Mouse (Mus musculus) midbrain, embryonic 13.5 days (tissue): Measurements from ENCODE around the gene Adamts8. TPM values are rescaled to one million over a fixed set of nuclear protein-coding genes. Genes with fewer than 3 reads are reported as not detected.

Experiments
- ATAC-seq: fragments of 200-750 bp; cut with Nextera tagmentation; 2 replicates; pipeline ENCODE4 v1.8.0; 2017; ENCODE audit warnings: mild to moderate bottlenecking, moderate TSS enrichment, moderate library complexity
- H3K27ac ChIP-seq: fragments of 300-500 bp; sonication (generic); 2 replicates; pipeline ENCODE4 v1.5.1; 2015; ENCODE audit warnings: inconsistent platforms, mild to moderate bottlenecking, moderate library complexity
- H3K27me3 ChIP-seq: fragments of 300-500 bp; sonication (generic); 2 replicates; pipeline ENCODE4 v1.6.1; 2015; ENCODE audit warnings: mild to moderate bottlenecking, inconsistent platforms
- H3K36me3 ChIP-seq: fragments of 300-500 bp; sonication (generic); 2 replicates; pipeline ENCODE4 v1.6.1; 2015; ENCODE audit warnings: mild to moderate bottlenecking, inconsistent platforms
- H3K4me1 ChIP-seq: fragments of 300-500 bp; sonication (generic); replicated peaks from 2 replicates; pipeline ENCODE4 v1.6.1; 2015; ENCODE audit warnings: inconsistent platforms
- H3K4me2 ChIP-seq: fragments of 300-500 bp; sonication (generic); replicated peaks from 2 replicates; pipeline ENCODE4 v1.6.1; 2015; ENCODE audit warnings: moderate library complexity, mild to moderate bottlenecking, inconsistent platforms
- H3K4me3 ChIP-seq: fragments of 300-500 bp; sonication (generic); replicated peaks from 2 replicates; pipeline ENCODE4 v1.5.1; 2015; ENCODE audit warnings: mild to moderate bottlenecking, inconsistent platforms
- H3K9ac ChIP-seq: fragments of 300-500 bp; sonication (generic); replicated peaks from 2 replicates; pipeline ENCODE4 v1.6.1; 2015; ENCODE audit warnings: mild to moderate bottlenecking, inconsistent platforms
- H3K9me3 ChIP-seq: fragments of 300-500 bp; sonication (generic); 2 replicates; pipeline ENCODE4 v1.6.1; 2016; ENCODE audit warnings: mild to moderate bottlenecking, inconsistent platforms
- WGBS: fragments of 180-500 bp; shearing (Covaris S2); methylation state at CpG from one replicate; pipeline ENCODE4 v1.1.7; 2015; 5-methylcytosine and 5-hydroxymethylcytosine counted together
- polyA plus RNA-seq: library from polyadenylated mRNA; unstranded; fragments of >200 nt; fragmentation: Nextera tagmentation; extraction: Ambion mirVana; gene quantifications from 2 replicates; pipeline ENCODE4 v1.2.1, GENCODE M21; 2015

Gene Adamts8
- 0.66 and 0.96 TPM in 2 replicates for polyA plus RNA-seq

DNA sequence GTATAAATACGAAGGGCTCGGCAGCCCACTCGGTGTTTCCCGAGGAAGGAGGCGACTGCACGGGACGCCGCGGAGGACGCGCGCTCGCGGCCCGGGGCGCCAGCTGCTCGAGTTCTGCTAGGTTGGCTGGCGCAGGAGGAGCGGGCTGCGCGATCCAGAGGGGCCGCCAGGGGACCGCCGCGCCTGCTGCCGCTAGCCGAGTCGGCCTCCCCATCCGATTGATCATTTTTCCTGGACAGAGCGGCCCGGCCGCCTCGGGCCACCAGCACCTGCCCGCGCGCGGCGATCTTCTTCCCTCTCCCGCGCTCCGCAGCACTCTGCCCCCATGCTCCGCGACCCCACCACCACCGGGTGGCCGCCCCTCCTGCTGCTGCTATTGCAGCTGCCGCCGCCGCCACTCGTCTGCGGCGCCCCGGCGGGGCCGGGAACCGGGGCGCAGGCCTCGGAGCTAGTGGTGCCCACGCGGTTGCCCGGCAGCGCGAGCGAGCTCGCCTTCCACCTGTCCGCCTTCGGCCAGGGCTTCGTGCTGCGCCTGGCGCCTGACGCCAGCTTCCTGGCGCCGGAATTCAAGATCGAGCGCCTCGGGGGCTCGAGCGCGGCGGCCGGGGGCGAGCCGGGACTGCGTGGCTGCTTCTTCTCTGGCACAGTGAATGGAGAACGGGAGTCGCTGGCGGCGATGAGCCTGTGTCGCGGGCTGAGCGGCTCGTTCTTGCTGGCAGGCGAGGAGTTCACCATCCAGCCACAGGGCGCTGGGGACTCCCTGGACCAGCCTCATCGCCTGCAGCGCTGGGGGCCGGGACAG is at the start of gene Adamts8:
TSS of gene Adamts8 (plus strand) at position 51 of the 802 bp plus-strand sequence.
- H3K4me2 ChIP-seq, result peak within 1 kb of the TSS; percentile 98
- peak; percentile 89 for ATAC-seq
- under 1% methylated on average over 95 of the region's 96 CpGs for WGBS
- peak within 1 kb of the TSS; percentile 76 for H3K9ac ChIP-seq
- peak within 1 kb of the TSS; percentile 71 for H3K4me3 ChIP-seq
- no peaks in the 10 kb centered on the region for H3K36me3 ChIP-seq
- peaks cover 48% of the 10 kb centered on the region for H3K27me3 ChIP-seq
- peaks cover 14% of the 10 kb centered on the region for H3K4me1 ChIP-seq
- H3K27ac ChIP-seq, result 0 out of 2 replicates have a peak within 1 kb of the TSS, but pooled peaks have one; percentile 14
- H3K9me3 ChIP-seq, result no peaks in the 10 kb centered on the region

DNA sequence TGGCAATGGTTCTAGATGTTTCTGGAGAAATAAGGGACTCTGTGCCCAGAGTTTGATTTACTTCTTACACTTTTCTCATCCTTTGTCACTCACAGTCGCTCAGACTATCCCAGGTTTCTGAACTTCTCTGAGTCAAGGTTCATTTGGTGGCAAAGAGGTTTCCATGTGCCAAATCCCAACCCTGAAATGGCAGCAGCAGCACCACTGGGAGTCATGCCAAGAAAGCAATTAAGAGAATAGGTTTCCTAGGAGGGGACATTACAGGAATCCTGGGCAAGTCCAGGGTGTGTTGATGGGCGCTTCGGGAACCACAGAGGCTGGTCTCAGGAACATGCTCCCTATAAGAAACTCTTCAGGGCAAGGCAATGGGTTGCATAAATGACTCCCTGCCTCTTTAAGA is 46.7 kb upstream of the Adamts8 start:
- H3K4me2 ChIP-seq, result no peak overlapping the region
- no peak overlapping the region for H3K27ac ChIP-seq
- no peaks in the 10 kb centered on the region for H3K9me3 ChIP-seq
- 72% methylated on average over 3 of the region's 3 CpGs for WGBS
- ATAC-seq, result no peak
- no peaks in the 10 kb centered on the region for H3K4me1 ChIP-seq
- H3K27me3 ChIP-seq, result no peaks in the 10 kb centered on the region
- H3K9ac ChIP-seq, result no peak overlapping the region
- H3K4me3 ChIP-seq, result no peak overlapping the region
- no peaks in the 10 kb centered on the region for H3K36me3 ChIP-seq

GRCm38 (mm10) chr9:30896752-30897151 is 45.6 kb upstream of the Adamts8 start:
- no peaks in the 10 kb centered on the region for H3K36me3 ChIP-seq
- 78% methylated on average over 5 of the region's 5 CpGs for WGBS
- ATAC-seq, result 0 out of 2 replicates have a peak, but pooled peaks have one; percentile 17

GRCm38 (mm10) chr9:30897169-30897568 is 45.2 kb upstream of the Adamts8 start:
- H3K9ac ChIP-seq, result no peak overlapping the region
- H3K4me3 ChIP-seq, result no peak overlapping the region
- no peaks in the 10 kb centered on the region for H3K27me3 ChIP-seq
- ATAC-seq, result no peak
- no peaks in the 10 kb centered on the region for H3K9me3 ChIP-seq
- no peaks in the 10 kb centered on the region for H3K4me1 ChIP-seq
- no peak overlapping the region for H3K4me2 ChIP-seq
- 89% methylated on average over 2 of the region's 2 CpGs for WGBS
- H3K27ac ChIP-seq, result no peak overlapping the region
- H3K36me3 ChIP-seq, result no peaks in the 10 kb centered on the region

More at GRCm38 (mm10) chr9:30896752-30897151, 45.6 kb upstream of the Adamts8 start:
- Histone ChIP-seq H3K9me3 (no peaks in the 10 kb centered on the region), H3K9ac (no peak overlapping the region), H3K4me3 (no peak overlapping the region), H3K4me2 (no peak overlapping the region), H3K4me1 (no peaks in the 10 kb centered on the region), H3K27me3 (no peaks in the 10 kb centered on the region), H3K27ac (no peak overlapping the region)

- H3K27ac ChIP-seq, result no peak overlapping the region
- H3K4me1 ChIP-seq, result no peaks in the 10 kb centered on the region
- H3K4me3 ChIP-seq, result no peak overlapping the region
- no peak for ATAC-seq
- no peak overlapping the region for H3K9ac ChIP-seq
- H3K27me3 ChIP-seq, result no peaks in the 10 kb centered on the region
- H3K4me2 ChIP-seq, result no peak overlapping the region
- no peaks in the 10 kb centered on the region for H3K36me3 ChIP-seq
- WGBS, result 96% methylated on average over 19 of the region's 19 CpGs
- no peaks in the 10 kb centered on the region for H3K9me3 ChIP-seq
Measured at GRCm38 (mm10) chr9:30902152-30902551, 40.2 kb upstream of the Adamts8 start.

DNA sequence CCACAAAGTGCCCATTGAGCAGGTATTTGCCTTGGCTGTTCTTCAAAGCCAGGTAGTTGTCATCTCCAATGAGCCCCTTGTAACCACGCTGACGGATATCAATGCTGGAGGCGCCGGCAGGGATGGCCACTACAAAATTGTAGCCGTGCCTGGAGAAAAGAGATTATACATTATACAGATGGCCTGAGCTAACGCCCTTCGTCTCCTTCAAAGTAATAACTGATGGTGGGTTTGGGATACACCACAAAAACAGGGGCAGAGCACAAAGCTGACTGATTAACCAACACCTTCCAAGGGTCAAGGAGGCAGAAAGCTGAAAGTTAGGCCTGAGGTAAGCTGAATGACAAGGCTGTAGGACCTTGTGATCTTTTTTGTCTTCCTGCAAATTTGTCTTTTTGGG is 39.7 kb upstream of the Adamts8 start:
- no peak for ATAC-seq
- H3K27me3 ChIP-seq, result no peaks in the 10 kb centered on the region
- no peaks in the 10 kb centered on the region for H3K9me3 ChIP-seq
- no peaks in the 10 kb centered on the region for H3K36me3 ChIP-seq
- no peak overlapping the region for H3K4me2 ChIP-seq
- no peaks in the 10 kb centered on the region for H3K4me1 ChIP-seq
- WGBS, result 100% methylated on average over 7 of the region's 7 CpGs
- H3K4me3 ChIP-seq, result no peak overlapping the region
- no peak overlapping the region for H3K9ac ChIP-seq
- H3K27ac ChIP-seq, result no peak overlapping the region

- Histone ChIP-seq H3K4me3 (no peak overlapping the region), H3K4me2 (no peak overlapping the region), H3K4me1 (no peaks in the 10 kb centered on the region), H3K9me3 (no peaks in the 10 kb centered on the region), H3K36me3 (no peaks in the 10 kb centered on the region), H3K27ac (no peak overlapping the region), H3K27me3 (no peaks in the 10 kb centered on the region), H3K9ac (no peak overlapping the region)
- WGBS, result 96% methylated on average over 5 of the region's 5 CpGs
- ATAC-seq, result no peak
Measured at GRCm38 (mm10) chr9:30903266-30903665, 39.1 kb upstream of the Adamts8 start.

DNA sequence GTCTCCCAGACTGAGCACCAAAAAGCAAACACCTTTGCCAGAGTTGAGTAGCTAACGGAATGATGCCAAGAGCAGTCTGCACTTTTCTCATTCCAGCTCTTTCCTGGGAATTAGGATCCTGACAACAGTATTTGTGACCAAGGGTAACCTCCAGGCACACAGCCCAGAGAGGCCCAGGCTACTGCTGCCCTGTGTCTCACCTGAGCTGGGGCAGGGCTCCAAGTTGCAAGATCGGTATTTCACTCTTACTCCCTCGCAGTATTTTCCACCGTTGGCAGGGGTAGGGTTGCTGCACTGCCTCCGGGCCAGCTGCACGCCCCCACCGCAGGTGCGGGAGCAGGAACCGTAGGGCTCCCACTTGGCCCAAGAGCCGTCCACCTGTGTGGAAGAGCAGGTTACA is 36.5 kb upstream of the Adamts8 start:
- 96% methylated on average over 10 of the region's 10 CpGs for WGBS
- Histone ChIP-seq H3K4me2 (no peak overlapping the region), H3K36me3 (no peaks in the 10 kb centered on the region), H3K27me3 (no peaks in the 10 kb centered on the region), H3K27ac (no peak overlapping the region), H3K9me3 (no peaks in the 10 kb centered on the region), H3K9ac (no peak overlapping the region), H3K4me3 (no peak overlapping the region), H3K4me1 (no peaks in the 10 kb centered on the region)
- no peak for ATAC-seq

DNA sequence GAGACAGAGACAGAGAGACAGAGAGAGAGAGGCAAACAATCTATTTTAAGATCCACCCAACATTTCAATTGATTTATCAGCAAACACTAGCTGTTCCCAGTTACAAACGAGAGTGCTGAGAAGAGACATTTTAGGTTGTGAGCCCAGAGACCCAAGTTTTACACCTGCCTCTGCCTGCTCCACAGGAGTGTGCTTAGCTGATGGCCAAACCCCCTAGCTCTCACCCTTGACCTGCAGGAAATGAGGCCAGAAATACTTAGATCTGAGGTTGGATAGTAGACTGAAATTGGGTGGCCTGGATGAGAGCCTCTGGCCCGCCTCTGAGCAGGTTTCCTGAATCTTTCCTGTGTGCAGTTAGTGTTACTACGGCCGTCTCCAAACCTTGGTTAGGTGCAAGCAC is 35.9 kb upstream of the Adamts8 start:
- no peaks in the 10 kb centered on the region for H3K27me3 ChIP-seq
- H3K9ac ChIP-seq, result no peak overlapping the region
- H3K36me3 ChIP-seq, result no peaks in the 10 kb centered on the region
- no peaks in the 10 kb centered on the region for H3K9me3 ChIP-seq
- no peak overlapping the region for H3K4me3 ChIP-seq
- no peaks in the 10 kb centered on the region for H3K4me1 ChIP-seq
- no peak overlapping the region for H3K27ac ChIP-seq
- no peak for ATAC-seq
- 84% methylated on average over 4 of the region's 4 CpGs for WGBS
- no peak overlapping the region for H3K4me2 ChIP-seq

DNA sequence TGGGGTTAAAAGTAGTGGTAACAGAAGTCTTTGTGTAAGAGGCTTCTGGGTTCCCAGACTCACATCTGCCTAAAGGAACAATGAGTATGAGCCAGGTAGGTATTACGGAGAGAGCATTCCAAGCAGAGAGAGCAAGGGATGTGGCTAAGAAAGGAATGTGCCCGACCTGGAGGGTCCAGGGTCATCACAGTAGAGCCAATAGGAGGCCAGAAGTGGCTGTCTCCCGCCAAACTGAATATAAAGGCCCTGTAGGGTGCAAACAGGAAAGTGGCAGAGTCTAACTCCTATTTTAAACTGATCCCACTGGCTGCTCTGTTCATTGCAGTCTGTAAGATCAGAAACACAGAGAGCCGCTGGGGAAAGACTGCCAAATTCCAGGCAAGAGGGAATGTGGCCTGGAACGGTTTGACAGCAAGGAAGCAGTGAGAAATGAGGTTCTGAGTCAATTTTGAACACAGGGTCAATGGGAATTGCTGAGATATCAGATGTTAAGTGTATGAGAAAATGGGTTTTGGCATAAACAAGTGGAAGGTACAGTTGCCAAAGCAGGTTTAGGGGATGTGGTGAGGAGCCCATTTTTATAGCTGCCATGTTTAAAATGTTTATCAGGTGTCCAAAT is 34.6 kb upstream of the Adamts8 start:
- no peak overlapping the region for H3K27ac ChIP-seq
- no peak overlapping the region for H3K4me3 ChIP-seq
- no peaks in the 10 kb centered on the region for H3K4me1 ChIP-seq
- ATAC-seq, result no peak
- no peaks in the 10 kb centered on the region for H3K27me3 ChIP-seq
- H3K36me3 ChIP-seq, result no peaks in the 10 kb centered on the region
- WGBS, result 55% methylated on average over 5 of the region's 5 CpGs
- H3K4me2 ChIP-seq, result no peak overlapping the region
- H3K9ac ChIP-seq, result no peak overlapping the region
- H3K9me3 ChIP-seq, result no peaks in the 10 kb centered on the region

- no peaks in the 10 kb centered on the region for H3K27me3 ChIP-seq
- WGBS, result 92% methylated on average over 5 of the region's 5 CpGs
Measured at GRCm38 (mm10) chr9:30908296-30908690, 34.1 kb upstream of the Adamts8 start.

DNA sequence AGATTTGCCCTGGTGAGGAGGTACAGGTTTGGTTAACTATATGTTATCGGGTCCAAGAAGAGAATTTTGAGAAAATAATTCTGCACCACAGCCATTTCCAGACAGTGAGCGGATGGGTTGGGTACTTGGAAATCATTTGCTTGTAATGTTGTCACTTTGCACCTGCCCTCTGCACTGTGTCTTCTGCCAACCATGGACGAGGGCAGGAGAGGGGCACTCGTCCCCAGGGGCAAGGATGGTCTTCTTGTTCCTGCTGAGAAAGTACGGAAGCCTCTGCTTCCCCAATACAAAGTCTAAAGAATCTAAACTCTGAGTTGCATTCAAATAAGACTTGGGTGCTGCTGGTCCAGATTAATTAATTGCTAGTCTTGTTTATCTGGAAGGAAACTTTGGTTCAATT is 33.4 kb upstream of the Adamts8 start:
- no peak overlapping the region for H3K27ac ChIP-seq
- no peaks in the 10 kb centered on the region for H3K9me3 ChIP-seq
- ATAC-seq, result no peak
- no peak overlapping the region for H3K4me2 ChIP-seq
- no peaks in the 10 kb centered on the region for H3K4me1 ChIP-seq
- no peaks in the 10 kb centered on the region for H3K36me3 ChIP-seq
- WGBS, result 86% methylated on average over 5 of the region's 5 CpGs
- no peak overlapping the region for H3K9ac ChIP-seq
- no peaks in the 10 kb centered on the region for H3K27me3 ChIP-seq
- H3K4me3 ChIP-seq, result no peak overlapping the region

More at GRCm38 (mm10) chr9:30908296-30908690, 34.1 kb upstream of the Adamts8 start:
- Histone ChIP-seq H3K27ac (no peak overlapping the region), H3K4me1 (no peaks in the 10 kb centered on the region), H3K9me3 (no peaks in the 10 kb centered on the region), H3K9ac (no peak overlapping the region), H3K4me3 (no peak overlapping the region), H3K36me3 (no peaks in the 10 kb centered on the region), H3K4me2 (no peak overlapping the region)
- no peak for ATAC-seq
